Mouse (Mus musculus): ENCODE measurements around the gene Pecr. TPM values are rescaled to one million over a fixed set of nuclear protein-coding genes. Genes with fewer than 3 reads are reported as not detected.
A peak's percentile ranks its signal among the peaks of the same experiment; 100 is the strongest.

Pecr gene
- polyA plus RNA-seq (2011; ENCODE audit: insufficient read depth, insufficient read length, low replicate concordance, missing spikeins) = 10.6 and 12.0 TPM in 2 replicates

GRCm38 (mm10) chr1:72283992-72284485 lies at the start of gene Pecr, which contains the start of gene Tmem169:
Gene Pecr, minus strand, starts transcription at chr1:72284314.
Gene Tmem169, plus strand, starts transcription at chr1:72284369.
- TF ChIP-seq POLR2A (IDR thresholded peaks at IDR 0.05; ENCODE audit: borderline replicate concordance, control insufficient read depth, low read depth, low read length) (peak; percentile 33; the same call in 1 of the 2 replicates), CTCF (IDR thresholded peaks at IDR 0.05; ENCODE audit: control insufficient read depth, insufficient read depth, low read length) (no peak)
- under 1% methylated on average over 30 of the region's 30 CpGs for WGBS
- H3K27ac ChIP-seq (ENCODE audit: control insufficient read depth, insufficient read depth, low read depth, low read length, poor library complexity) = no peak within 1 kb of the TSS

GRCm38 (mm10) chr1:72326162-72326821 lies 42.2 kb upstream of the Pecr start:
- peak overlapping the region; percentile 66; the same call in 1 of the 2 replicates for H3K27ac ChIP-seq (ENCODE audit: control insufficient read depth, insufficient read depth, low read depth, low read length, poor library complexity)
- no peak overlapping the region for H3K4me3 ChIP-seq (replicated peaks; ENCODE audit: control insufficient read depth, low read depth, low read length)
- peaks cover 2% of the 10 kb centered on the region; the same call in 1 of the 2 replicates for H3K4me1 ChIP-seq (ENCODE audit: control insufficient read depth, insufficient read depth, low read length)
- TF ChIP-seq POLR2A (IDR thresholded peaks at IDR 0.05; ENCODE audit: borderline replicate concordance, control insufficient read depth, low read depth, low read length) (no peak), CTCF (IDR thresholded peaks at IDR 0.05; ENCODE audit: control insufficient read depth, insufficient read depth, low read length) (no peak)
- 48% methylated on average over 11 of the region's 11 CpGs for WGBS

More at GRCm38 (mm10) chr1:72283992-72284485, at the start of gene Pecr, which contains the start of gene Tmem169:
- H3K4me1 ChIP-seq (ENCODE audit: control insufficient read depth, insufficient read depth, low read length) = no peaks in the 10 kb centered on the region; the same call in 1 of the 2 replicates
- peak within 1 kb of the TSS; percentile 67 for H3K4me3 ChIP-seq (replicated peaks; ENCODE audit: control insufficient read depth, low read depth, low read length)

- no peak overlapping the region for H3K27ac ChIP-seq (ENCODE audit: control insufficient read depth, insufficient read depth, low read depth, low read length, poor library complexity)
- TF ChIP-seq POLR2A (IDR thresholded peaks at IDR 0.05; ENCODE audit: borderline replicate concordance, control insufficient read depth, low read depth, low read length) (no peak), CTCF (IDR thresholded peaks at IDR 0.05; ENCODE audit: control insufficient read depth, insufficient read depth, low read length) (no peak)
- H3K4me1 ChIP-seq (ENCODE audit: control insufficient read depth, insufficient read depth, low read length) = peaks cover 4% of the 10 kb centered on the region
- no peak overlapping the region for H3K4me3 ChIP-seq (replicated peaks; ENCODE audit: control insufficient read depth, low read depth, low read length)
- 91% methylated on average over 4 of the region's 4 CpGs for WGBS
Measured at GRCm38 (mm10) chr1:72323248-72323647, 39.1 kb upstream of the Pecr start.

GRCm38 (mm10) chr1:72320759-72321158 lies 36.6 kb upstream of the Pecr start:
- H3K4me1 ChIP-seq (ENCODE audit: control insufficient read depth, insufficient read depth, low read length) = peaks cover 2% of the 10 kb centered on the region
- TF ChIP-seq POLR2A (IDR thresholded peaks at IDR 0.05; ENCODE audit: borderline replicate concordance, control insufficient read depth, low read depth, low read length) (no peak), CTCF (IDR thresholded peaks at IDR 0.05; ENCODE audit: control insufficient read depth, insufficient read depth, low read length) (no peak)
- 46% methylated on average over 5 of the region's 5 CpGs for WGBS
- peak overlapping the region; percentile 3; the same call in 1 of the 2 replicates for H3K27ac ChIP-seq (ENCODE audit: control insufficient read depth, insufficient read depth, low read depth, low read length, poor library complexity)
- H3K4me3 ChIP-seq (replicated peaks; ENCODE audit: control insufficient read depth, low read depth, low read length) = no peak overlapping the region

- H3K4me3 ChIP-seq (replicated peaks; ENCODE audit: control insufficient read depth, low read depth, low read length) = no peak overlapping the region
- H3K27ac ChIP-seq (ENCODE audit: control insufficient read depth, insufficient read depth, low read depth, low read length, poor library complexity) = no peak overlapping the region
- H3K4me1 ChIP-seq (ENCODE audit: control insufficient read depth, insufficient read depth, low read length) = peaks cover 2% of the 10 kb centered on the region
- TF ChIP-seq CTCF (IDR thresholded peaks at IDR 0.05; ENCODE audit: control insufficient read depth, insufficient read depth, low read length) = no peak
- 68% methylated on average over 7 of the region's 7 CpGs for WGBS
Measured at GRCm38 (mm10) chr1:72316901-72317300, 32.8 kb upstream of the Pecr start.

- H3K4me1 ChIP-seq (ENCODE audit: control insufficient read depth, insufficient read depth, low read length) = peaks cover 2% of the 10 kb centered on the region
- no peak overlapping the region for H3K4me3 ChIP-seq (replicated peaks; ENCODE audit: control insufficient read depth, low read depth, low read length)
- TF ChIP-seq CTCF (IDR thresholded peaks at IDR 0.05; ENCODE audit: control insufficient read depth, insufficient read depth, low read length) (no peak), POLR2A (IDR thresholded peaks at IDR 0.05; ENCODE audit: borderline replicate concordance, control insufficient read depth, low read depth, low read length) (no peak)
- no peak overlapping the region for H3K27ac ChIP-seq (ENCODE audit: control insufficient read depth, insufficient read depth, low read depth, low read length, poor library complexity)
- WGBS = 78% methylated on average over 8 of the region's 8 CpGs
Measured at GRCm38 (mm10) chr1:72316409-72316808, 32.3 kb upstream of the Pecr start.

- 87% methylated on average over 4 of the region's 4 CpGs for WGBS
- no peak for TF ChIP-seq POLR2A (IDR thresholded peaks at IDR 0.05; ENCODE audit: borderline replicate concordance, control insufficient read depth, low read depth, low read length)
- no peak for TF ChIP-seq CTCF (IDR thresholded peaks at IDR 0.05; ENCODE audit: control insufficient read depth, insufficient read depth, low read length)
Measured at GRCm38 (mm10) chr1:72315447-72315846, 31.3 kb upstream of the Pecr start.

GRCm38 (mm10) chr1:72313399-72314039 lies 29.4 kb upstream of the Pecr start:
- H3K27ac ChIP-seq (ENCODE audit: control insufficient read depth, insufficient read depth, low read depth, low read length, poor library complexity) = no peak overlapping the region
- H3K4me3 ChIP-seq (replicated peaks; ENCODE audit: control insufficient read depth, low read depth, low read length) = no peak overlapping the region
- no peaks in the 10 kb centered on the region; the same call in 1 of the 2 replicates for H3K4me1 ChIP-seq (ENCODE audit: control insufficient read depth, insufficient read depth, low read length)
- WGBS = 66% methylated on average over 5 of the region's 5 CpGs
- TF ChIP-seq CTCF (IDR thresholded peaks at IDR 0.05; ENCODE audit: control insufficient read depth, insufficient read depth, low read length) (no peak), POLR2A (IDR thresholded peaks at IDR 0.05; ENCODE audit: borderline replicate concordance, control insufficient read depth, low read depth, low read length) (no peak)

More at GRCm38 (mm10) chr1:72315447-72315846, 31.3 kb upstream of the Pecr start:
- H3K4me3 ChIP-seq (replicated peaks; ENCODE audit: control insufficient read depth, low read depth, low read length) = no peak overlapping the region
- no peaks in the 10 kb centered on the region; the same call in 1 of the 2 replicates for H3K4me1 ChIP-seq (ENCODE audit: control insufficient read depth, insufficient read depth, low read length)
- H3K27ac ChIP-seq (ENCODE audit: control insufficient read depth, insufficient read depth, low read depth, low read length, poor library complexity) = no peak overlapping the region
